Mouse (Mus musculus) hindbrain, postnatal 0 days (tissue): ENCODE measurements around the gene Cox8a. TPM values are rescaled to one million over a fixed set of nuclear protein-coding genes. Genes with fewer than 3 reads are reported as not detected.

Source experiments
- ATAC-seq: fragments of 200-750 bp; cut with Nextera tagmentation; 2 replicates; pipeline ENCODE4 v1.8.0; 2017; ENCODE audit warnings: mild to moderate bottlenecking, moderate TSS enrichment, moderate library complexity
- DNase-seq: peaks from one replicate; pipeline ENCODE4 v3.0.0-alpha.2; 2015; ENCODE audit warnings: low spot score
- H3K27ac ChIP-seq: fragments of 300-500 bp; sonication (generic); 2 replicates; pipeline ENCODE4 v1.5.1; 2014; ENCODE audit warnings: mild to moderate bottlenecking
- H3K27me3 ChIP-seq: fragments of 300-500 bp; sonication (generic); 2 replicates; pipeline ENCODE4 v1.6.1; 2014; ENCODE audit warnings: low read length, mixed read lengths; ENCODE audit not compliant: insufficient read depth
- H3K36me3 ChIP-seq: fragments of 300-500 bp; sonication (generic); 2 replicates; pipeline ENCODE4 v1.6.1; 2014; ENCODE audit warnings: low read length, mixed read lengths; ENCODE audit not compliant: insufficient read depth
- H3K4me1 ChIP-seq: fragments of 300-500 bp; sonication (generic); 2 replicates; pipeline ENCODE4 v1.6.1; 2014; ENCODE audit warnings: antibody characterized with exemption, low read length, mixed read lengths; ENCODE audit not compliant: insufficient read depth
- H3K4me2 ChIP-seq: fragments of 300-500 bp; sonication (generic); 2 replicates; pipeline ENCODE4 v1.6.1; 2014; ENCODE audit warnings: low read depth, mild to moderate bottlenecking, low read length, moderate library complexity, mixed read lengths
- H3K4me3 ChIP-seq: fragments of 300-500 bp; sonication (generic); 2 replicates; pipeline ENCODE4 v1.5.1; 2014; ENCODE audit warnings: low read length
- H3K9ac ChIP-seq: fragments of 300-500 bp; sonication (generic); replicated peaks from 2 replicates; pipeline ENCODE4 v1.6.1; 2014; ENCODE audit warnings: mild to moderate bottlenecking, low read length, moderate library complexity, mixed read lengths
- H3K9me3 ChIP-seq: fragments of 300-500 bp; sonication (generic); 2 replicates; pipeline ENCODE4 v1.6.1; 2016; ENCODE audit warnings: low read length, mixed read lengths
- CTCF ChIP-seq: IDR thresholded peaks from 2 replicates; pipeline ENCODE4 v1.5.1; 2016; ENCODE audit warnings: antibody characterized with exemption, control low read depth, low read depth
- WGBS: fragments of 180-500 bp; shearing (Covaris S2); extraction: QIAGEN DNeasy Blood & Tissue Kit; methylation state at CpG from one replicate; pipeline ENCODE4 v1.1.7; 2014; 5-methylcytosine and 5-hydroxymethylcytosine counted together
- polyA plus RNA-seq: library from polyadenylated mRNA; unstranded; fragments of >200 nt; fragmentation: Nextera tagmentation; extraction: Ambion mirVana; gene quantifications from 2 replicates; pipeline ENCODE4 v1.2.1, GENCODE M21; 2015
- total RNA-seq: library from RNA; depleted of rRNA; stranded (reverse); fragments of >200 nt; gene quantifications from 2 replicates; pipeline ENCODE4 v1.2.3, GENCODE M21; 2014

Cox8a gene
- total and polyA plus RNA-seq, 2 experiments from 2014 or later, result 1,715 to 2,044 TPM

- Histone ChIP-seq H3K36me3 (no peaks in the 10 kb centered on the region), H3K9ac (no peak overlapping the region), H3K27me3 (no peaks in the 10 kb centered on the region), H3K9me3 (0 out of 2 replicates have a peak, but pooled peaks cover 3% of the 10 kb centered on the region), H3K4me1 (peaks cover 22% of the 10 kb centered on the region), H3K4me3 (no peak overlapping the region), H3K4me2 (no peak overlapping the region), H3K27ac (no peak overlapping the region)
- TF ChIP-seq CTCF, result no peak
- DNase-seq (no peak), ATAC-seq (no peak)
- WGBS, result 94% methylated on average over 3 of the region's 3 CpGs
These were observed 44.5 kb upstream of the Cox8a start for GRCm38 (mm10) chr19:7261964-7262363.

- no peak for TF ChIP-seq CTCF
- no peaks in the 10 kb centered on the region for H3K27me3 ChIP-seq
- H3K4me1 ChIP-seq, result peaks cover 17% of the 10 kb centered on the region
- H3K4me2 ChIP-seq, result no peak overlapping the region
- no peak overlapping the region for H3K9ac ChIP-seq
- DNase-seq (no peak), ATAC-seq (no peak)
- no peak overlapping the region for H3K4me3 ChIP-seq
- 88% methylated on average over 1 of the region's 1 CpGs for WGBS
- H3K27ac ChIP-seq, result no peak overlapping the region
- 0 out of 2 replicates have a peak, but pooled peaks cover 3% of the 10 kb centered on the region for H3K9me3 ChIP-seq
- H3K36me3 ChIP-seq, result no peaks in the 10 kb centered on the region
These were observed 44.1 kb upstream of the Cox8a start for GRCm38 (mm10) chr19:7261476-7261875.

- Histone ChIP-seq H3K27ac (no peak overlapping the region; the same call in 1 of the 2 replicates), H3K4me2 (no peak overlapping the region), H3K9me3 (0 out of 2 replicates have a peak, but pooled peaks cover 3% of the 10 kb centered on the region), H3K36me3 (no peaks in the 10 kb centered on the region), H3K9ac (no peak overlapping the region), H3K27me3 (no peaks in the 10 kb centered on the region), H3K4me1 (no peaks in the 10 kb centered on the region), H3K4me3 (no peak overlapping the region)
- ATAC-seq (peak; percentile 78), DNase-seq (peak; percentile 78)
- TF ChIP-seq CTCF, result no peak
- 61% methylated on average over 5 of the region's 5 CpGs for WGBS
These were observed 40.5 kb upstream of the Cox8a start for GRCm38 (mm10) chr19:7257881-7258280.

- DNase-seq (no peak), ATAC-seq (no peak)
- H3K4me2 ChIP-seq, result no peak overlapping the region
- H3K27me3 ChIP-seq, result no peaks in the 10 kb centered on the region
- no peak overlapping the region for H3K9ac ChIP-seq
- H3K9me3 ChIP-seq, result no peaks in the 10 kb centered on the region
- H3K27ac ChIP-seq, result no peak overlapping the region
- 90% methylated on average over 3 of the region's 3 CpGs for WGBS
- TF ChIP-seq CTCF, result no peak
- H3K4me1 ChIP-seq, result no peaks in the 10 kb centered on the region
- no peaks in the 10 kb centered on the region for H3K36me3 ChIP-seq
- no peak overlapping the region for H3K4me3 ChIP-seq
These were observed 28.6 kb upstream of the Cox8a start for GRCm38 (mm10) chr19:7246021-7246420.

- Histone ChIP-seq H3K4me3 (peak within 1 kb of the TSS; percentile 75), H3K9me3 (no peaks in the 10 kb centered on the region), H3K9ac (peak within 1 kb of the TSS; percentile 73), H3K27me3 (no peaks in the 10 kb centered on the region), H3K27ac (peak within 1 kb of the TSS; percentile 87), H3K4me2 (peak within 1 kb of the TSS; percentile 97), H3K36me3 (no peaks in the 10 kb centered on the region), H3K4me1 (peaks cover 8% of the 10 kb centered on the region)
- DNase-seq (peak; percentile 98), ATAC-seq (peak; percentile 97)
- TF ChIP-seq CTCF, result no peak
- 2% methylated on average over 68 of the region's 80 CpGs for WGBS
These were observed 23.6 kb upstream of the Cox8a start, which contains the start of gene Naa40 for GRCm38 (mm10) chr19:7240782-7241690. Gene Naa40, minus strand, starts transcription at chr19:7241183.

- peak overlapping the region; percentile 87 for H3K27ac ChIP-seq
- no peaks in the 10 kb centered on the region for H3K9me3 ChIP-seq
- H3K27me3 ChIP-seq, result no peaks in the 10 kb centered on the region
- TF ChIP-seq CTCF, result no peak
- no peak for DNase-seq
- no peaks in the 10 kb centered on the region for H3K36me3 ChIP-seq
- H3K4me3 ChIP-seq, result peak overlapping the region; percentile 75
- H3K4me2 ChIP-seq, result peak overlapping the region; percentile 97
- WGBS, result 2% methylated on average over 13 of the region's 13 CpGs
- H3K9ac ChIP-seq, result peak overlapping the region; percentile 73
- H3K4me1 ChIP-seq, result peaks cover 8% of the 10 kb centered on the region
- ATAC-seq, result 0 out of 2 replicates have a peak, but pooled peaks have one; percentile 3
These were observed 22.9 kb upstream of the Cox8a start for GRCm38 (mm10) chr19:7240291-7240690.
